Mouse (Mus musculus) lung, adult 18-20 months (tissue): Measurements from ENCODE around the gene Trpv4.

Experiments
- DNase-seq, 2 experiments: peaks; one replicate each; pipeline ENCODE4 v3.0.0; 2022; ENCODE audit warnings: mixed read lengths in 2 of 2

Gene Trpv4

DNA sequence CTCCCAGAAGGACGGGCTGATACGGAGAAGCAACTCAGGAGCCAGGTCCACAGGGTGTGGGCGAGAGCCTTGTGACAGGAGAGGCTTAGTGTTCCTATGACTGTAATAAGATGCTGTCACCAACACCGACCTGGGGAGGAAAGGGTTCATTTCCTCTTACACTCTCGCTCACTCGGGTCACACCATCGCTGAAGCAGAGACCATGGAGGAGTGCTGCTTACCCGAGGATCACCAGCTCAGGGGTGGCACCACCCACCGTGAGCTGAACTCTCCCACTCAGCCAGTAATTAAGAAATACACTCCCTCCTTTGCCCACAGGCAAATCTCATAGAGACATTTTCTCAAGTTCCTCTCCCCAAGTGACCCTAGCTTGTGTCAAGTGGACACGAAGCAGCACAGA lies 69.8 kb downstream of the Trpv4 start:
- no peak for DNase-seq

DNA sequence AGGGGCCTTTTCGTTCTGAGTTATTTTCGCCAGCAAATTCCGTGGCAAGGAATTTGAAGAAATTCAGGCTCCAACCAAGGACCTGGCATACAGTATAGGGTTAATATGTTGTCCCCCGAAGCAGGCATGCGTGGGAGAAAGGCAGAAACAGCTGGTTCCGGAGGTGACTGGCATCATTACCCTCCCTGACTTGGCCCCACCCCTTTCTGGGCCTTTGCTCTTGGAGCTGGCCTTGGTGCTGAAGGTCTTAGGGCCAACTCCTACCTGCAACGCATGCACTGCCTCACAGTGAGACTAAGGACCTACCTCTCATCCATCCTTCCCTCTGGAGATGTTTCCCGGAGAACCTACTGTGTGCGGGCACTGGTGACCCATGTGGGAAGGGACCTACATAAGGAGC lies 70.3 kb downstream of the Trpv4 start:
- DNase-seq: peak; percentile 40 to 60

DNA sequence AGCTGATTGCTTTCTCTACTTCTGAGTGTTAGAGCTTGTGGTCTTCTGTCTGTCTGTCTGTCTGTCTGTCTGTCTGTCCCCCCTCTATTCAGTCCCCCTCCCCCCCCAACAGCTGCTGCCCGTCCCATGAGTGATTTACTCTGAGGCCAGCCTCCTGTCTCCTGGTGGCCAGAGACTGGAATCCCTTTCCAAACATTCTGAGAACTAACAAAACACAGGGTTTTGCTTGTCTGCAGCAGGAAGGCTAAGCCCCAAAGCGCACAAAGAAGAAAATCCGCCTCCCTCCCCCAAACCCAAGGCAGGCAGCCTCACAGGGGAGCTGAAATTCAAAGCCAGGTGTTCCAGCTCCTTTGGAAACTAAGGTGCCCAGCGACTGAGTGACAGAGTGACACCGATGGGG lies 72.5 kb downstream of the Trpv4 start:
- no peak for DNase-seq

DNA sequence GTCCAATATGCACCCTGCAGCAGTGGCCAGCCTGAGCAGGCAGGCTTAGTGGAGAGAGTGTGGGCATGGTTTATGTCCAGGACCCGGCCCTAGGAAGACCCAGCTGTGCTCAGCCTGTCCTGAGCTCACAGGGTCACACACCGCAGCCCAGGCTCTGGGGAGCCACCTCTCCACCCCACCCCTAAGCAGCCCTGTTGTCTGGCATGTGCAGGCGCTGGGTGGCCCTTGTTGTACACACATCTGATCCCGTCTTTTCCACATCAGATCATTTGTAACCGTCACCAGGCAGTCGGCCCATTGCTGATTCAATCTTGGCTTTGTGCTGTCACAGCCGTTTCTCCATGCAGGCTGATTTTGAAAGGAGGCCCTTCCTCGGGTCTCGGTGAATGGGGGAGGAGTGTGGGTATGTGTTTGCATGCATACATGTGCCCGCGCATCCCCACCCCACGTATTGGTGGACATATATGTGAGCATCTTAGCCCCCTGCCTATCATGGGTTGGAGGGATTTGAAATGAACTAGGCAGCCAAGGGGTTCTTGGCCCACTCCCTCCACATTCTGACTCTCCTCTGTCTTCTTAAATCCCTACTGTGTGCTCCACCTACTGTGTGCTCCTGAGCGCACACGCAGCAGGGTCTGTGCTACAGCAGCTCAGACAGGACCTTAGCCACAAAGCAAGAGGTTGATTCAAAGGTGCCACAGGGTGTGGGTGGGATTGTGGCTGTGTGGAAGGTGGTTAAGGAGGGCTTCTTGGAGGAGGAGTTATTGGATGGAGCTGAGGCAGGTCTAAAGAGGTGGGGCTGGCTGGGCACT lies 73.7 kb downstream of the Trpv4 start:
- DNase-seq: peak; percentile 39 to 58

DNA sequence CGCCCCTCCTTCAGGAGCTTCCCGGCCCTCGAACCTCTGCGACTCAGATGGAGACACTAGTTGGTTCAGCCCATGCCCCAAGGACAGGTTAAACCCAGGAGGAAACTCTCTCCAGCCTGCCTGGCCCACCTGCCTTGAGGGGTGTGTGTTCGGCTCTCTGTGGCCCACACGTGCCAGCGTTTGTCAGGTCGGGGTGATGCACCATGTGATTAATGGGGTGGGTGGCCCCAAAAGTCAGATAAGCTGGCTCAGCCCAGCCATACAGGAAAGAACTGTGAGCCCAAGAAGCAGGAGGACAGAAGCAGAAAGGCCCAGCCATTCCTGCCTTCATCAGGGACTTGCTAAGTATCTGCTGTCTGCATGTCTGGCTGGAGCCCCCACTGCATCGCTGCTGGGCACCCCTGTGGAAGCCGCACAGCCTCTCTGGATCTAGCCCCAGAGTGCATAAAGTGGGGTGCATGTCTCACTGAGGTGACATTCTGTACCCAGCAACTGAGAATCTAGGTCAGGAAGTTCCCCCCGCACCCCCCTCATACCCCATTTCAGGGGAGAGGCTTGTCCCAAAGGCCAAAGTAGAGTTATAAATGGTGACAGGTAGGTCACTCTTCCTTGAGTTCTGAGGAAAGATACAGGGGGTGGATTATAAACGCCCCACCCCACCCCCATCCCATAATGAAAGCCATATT lies 74.6 kb downstream of the Trpv4 start:
- DNase-seq: no peak

DNA sequence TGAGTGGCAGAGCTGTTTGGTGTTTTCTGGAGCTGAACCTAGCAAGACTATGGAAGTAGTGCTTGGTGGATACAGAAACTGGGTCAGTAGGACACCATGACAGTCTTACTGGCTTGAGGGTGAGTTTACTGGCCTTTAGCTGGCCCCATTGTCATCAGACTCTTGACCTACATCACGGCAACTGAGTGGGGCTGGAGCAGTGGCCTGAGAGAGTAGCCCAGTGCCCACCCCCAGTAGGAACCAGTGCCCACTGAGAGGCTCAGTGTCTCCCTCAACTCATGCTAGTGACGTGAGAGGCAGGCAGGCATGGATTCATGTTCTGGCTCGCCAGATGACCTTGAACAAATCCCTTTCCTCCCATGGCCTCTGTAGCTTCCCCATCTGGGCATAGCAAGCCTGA lies 75.2 kb downstream of the Trpv4 start:
- no peak for DNase-seq

DNA sequence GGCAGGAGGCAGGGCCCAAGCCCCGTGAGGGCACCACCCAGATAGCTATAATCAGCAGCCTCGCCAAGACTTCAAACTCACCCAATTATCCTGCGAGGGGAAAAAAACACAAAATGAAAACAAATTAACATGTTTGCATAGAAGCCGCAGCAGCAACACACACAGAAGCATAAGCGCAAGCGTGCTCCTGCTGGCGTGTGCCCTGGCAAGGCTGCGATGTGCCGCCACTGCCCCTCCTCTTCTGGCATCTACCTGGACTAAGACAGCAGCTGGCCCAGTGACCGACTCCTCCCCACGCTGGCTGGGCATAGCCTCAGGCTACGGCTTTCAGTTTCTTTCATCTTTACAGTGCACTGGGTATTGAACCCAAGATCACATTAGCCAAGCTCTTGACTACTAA lies 76.7 kb downstream of the Trpv4 start:
- DNase-seq: peak in 1 of 2 experiments; percentile 43

DNA sequence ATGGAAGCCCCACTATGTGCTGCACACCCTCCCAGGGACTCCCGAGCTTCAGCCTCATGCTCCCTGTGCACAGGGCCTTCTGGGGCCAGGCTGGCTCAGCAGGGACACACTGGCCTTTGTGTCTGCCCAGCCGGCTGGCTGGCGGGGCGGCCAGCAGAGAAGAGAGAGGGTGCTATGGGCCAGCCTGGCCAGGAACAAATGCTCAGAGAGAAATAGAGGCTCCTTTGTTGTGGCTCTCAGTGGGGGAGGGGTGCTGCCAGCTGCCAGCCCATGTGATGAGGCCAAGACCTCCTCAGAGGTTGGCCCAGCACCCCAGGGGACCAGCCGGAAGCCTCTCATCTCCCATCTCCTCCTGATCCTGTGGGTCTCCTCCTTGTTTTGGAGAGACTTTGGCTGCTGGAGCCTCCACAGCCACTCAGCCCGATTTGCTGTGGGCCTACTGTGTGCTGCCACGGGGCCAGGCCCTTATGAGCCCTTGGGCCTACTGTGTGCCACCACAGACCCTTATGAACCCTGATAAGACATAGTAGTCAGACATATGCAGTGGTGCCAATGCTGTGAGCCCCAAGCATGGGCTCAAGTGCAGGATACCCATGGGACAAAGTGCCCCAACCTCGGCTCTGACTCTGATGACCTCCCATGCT lies 78.4 kb downstream of the Trpv4 start:
- DNase-seq: no peak

DNA sequence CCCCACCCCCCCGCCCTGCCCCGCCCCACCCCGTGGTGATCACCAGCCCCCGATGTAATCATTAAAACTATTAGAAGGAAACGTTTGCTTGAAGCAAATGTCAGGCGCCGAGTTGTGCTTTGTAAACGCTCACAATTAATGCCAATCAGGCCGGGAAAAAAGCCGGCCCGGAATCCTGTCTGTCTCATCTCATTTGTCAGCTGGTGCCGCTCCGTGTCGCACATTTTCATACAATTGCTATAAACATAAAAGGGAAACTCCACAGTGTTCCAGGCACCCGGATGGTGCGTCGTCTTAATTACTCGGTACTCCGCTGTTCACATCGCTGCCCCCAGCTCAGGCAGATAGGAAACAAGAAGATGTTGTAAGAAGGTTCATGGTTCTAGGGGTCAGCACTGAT lies 79.9 kb downstream of the Trpv4 start:
- DNase-seq: no peak

DNA sequence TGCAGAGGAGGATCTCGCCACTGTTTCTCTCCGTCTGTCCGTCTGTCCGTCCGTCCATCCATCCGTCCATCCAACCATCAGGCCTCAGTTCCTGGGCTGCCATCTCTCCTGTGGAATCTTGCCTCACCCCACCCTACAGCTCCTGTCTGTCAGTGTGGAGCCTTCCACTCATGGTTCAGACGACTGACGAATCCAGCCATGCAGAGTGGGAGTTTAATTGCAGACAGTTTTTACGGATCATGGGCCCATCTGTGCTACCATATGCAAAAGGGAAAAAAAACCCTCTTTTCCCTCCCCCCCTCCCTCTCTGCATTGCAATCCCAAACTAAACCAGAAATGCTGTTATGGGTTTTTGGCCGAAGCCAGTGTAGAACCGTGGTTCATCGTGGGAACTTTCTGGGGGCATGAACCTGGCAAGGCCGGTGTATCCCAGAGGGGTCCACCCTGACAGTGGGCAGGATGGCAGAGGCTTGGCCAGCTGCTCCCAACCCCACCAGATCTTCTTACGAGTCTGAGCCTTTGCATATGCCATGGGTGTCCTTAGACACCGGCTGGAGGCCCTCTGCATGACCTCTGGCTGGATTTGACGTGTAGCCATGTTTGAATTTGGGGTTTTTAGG lies 82.1 kb downstream of the Trpv4 start:
- no peak for DNase-seq

DNA sequence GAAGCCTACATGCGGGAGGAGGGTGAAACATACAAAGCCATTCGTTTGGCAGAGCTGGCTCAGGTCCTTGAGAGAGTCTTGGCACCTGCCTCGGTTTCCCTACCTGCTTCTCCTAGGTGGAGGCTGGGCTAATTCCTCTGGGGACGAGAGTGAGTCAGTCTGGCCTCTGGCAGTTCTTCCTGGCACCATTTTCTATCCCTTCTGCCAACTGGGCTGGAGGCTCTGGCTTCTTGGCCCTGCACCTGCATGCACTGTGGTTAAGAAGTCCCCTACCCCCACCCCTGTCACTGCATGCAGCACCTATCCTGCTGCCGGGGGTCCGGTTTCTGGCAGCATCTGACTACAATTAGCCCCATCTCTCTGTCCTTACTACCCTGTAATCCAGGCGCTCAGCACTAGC lies 82.7 kb downstream of the Trpv4 start:
- no peak for DNase-seq

DNA sequence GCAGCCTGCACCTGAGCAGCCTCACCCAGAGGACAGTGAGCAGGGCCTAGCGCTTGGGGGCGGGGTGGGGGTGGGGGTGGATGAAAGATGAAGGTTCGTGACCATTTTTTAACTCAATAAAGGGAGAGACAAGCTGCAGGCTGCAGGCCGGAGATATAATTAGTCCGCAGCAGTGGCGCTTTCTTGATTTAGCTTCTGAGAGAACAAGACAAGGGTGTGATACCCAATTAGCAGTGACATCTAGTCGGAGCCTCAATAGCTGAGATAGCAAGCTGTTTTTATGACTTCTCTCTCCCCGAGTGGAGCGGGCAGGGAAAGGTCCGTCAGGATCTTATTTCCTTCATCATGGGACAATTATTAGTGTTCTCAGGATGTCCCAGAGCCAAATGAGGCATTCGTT lies 83.2 kb downstream of the Trpv4 start:
- no peak for DNase-seq

DNA sequence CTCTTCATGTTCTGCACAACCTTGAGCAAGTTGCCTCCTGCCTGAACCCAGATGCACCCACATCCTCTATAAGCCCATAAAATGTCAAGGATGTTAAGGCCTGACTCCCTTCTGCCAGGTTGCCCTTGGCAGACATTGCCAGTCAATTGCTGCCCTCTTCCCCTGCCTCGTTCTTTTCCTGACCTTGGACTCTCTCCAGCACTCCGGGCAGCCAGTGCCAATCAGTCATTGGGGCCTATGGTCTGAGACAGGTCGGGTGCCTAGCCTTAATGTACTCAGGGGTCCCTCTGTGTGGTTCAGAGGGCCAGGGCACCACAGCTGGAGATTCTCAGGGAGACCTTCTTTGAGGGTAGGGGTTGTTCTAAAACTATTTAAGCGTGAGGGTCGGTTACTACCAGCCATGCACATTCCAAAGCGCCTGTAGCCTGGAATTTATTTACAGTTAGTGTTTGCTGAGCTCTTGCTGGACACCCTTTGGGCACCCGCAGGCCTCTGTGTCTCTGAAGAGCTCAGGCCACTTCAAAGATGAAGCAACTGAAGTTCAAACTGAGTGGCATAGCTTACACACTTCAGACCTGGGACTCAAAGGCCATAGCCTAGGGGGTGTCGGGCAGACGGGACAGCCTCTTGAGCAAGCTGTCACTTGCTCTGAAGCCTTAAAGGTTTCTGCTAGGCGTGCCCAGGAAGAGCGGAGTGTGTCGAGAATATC lies 84.1 kb downstream of the Trpv4 start:
- DNase-seq: peak; percentile 55 to 79

DNA sequence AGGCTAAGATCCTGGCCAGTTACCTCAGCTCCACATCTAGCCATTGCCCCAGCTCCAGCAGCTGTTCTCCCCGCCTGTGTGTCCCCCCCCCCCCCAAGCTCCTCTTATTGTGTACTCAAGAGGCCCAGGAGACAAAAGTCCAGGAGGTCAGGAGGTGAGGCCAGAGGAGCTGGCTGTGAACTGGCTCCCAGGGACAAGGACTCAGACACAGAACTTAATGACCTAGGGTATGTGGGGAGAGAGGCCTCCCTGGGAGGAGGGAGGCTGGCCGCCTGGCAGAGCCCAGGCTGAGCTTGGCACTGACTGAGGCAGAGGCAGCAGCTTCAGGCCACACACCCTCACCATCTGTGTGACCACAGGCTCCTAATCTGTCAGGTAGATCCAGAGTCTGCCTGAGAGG lies 85.2 kb downstream of the Trpv4 start:
- DNase-seq: peak in 1 of 2 experiments; percentile 54
